ENCODE assay signal across 27 mouse cellular contexts in genomic region chr1:158238722-158239121, GRCm38 (mm10).
A peak's percentile ranks its signal among the peaks of the same experiment; 100 is the strongest.
DNase-seq lines count a peak whose midpoint lies in the region; ATAC-seq and TF ChIP-seq lines count a peak whose summit lies in the region.
"Had no signal": no experiment of that assay in that cellular context is flagged by ENCODE, and none has a peak within 500 bp of the region (broad histone marks: within the 10 kb centered on the region; RNA-seq: fewer than 3 reads in every experiment).

No protein-coding gene starts in this region.

- no peaks in the 10 kb centered on the region; the same call in 1 of the 2 replicates for H3K27me3 ChIP-seq in midbrain, embryonic 11.5 days (ENCODE audit: control insufficient read depth, insufficient read depth, low read length)
- H3K27me3 ChIP-seq in midbrain, embryonic 10.5 days (ENCODE audit: low read depth, poor library complexity, severe bottlenecking), result no peaks in the 10 kb centered on the region; the same call in 1 of the 2 replicates
- H3K27me3 ChIP-seq: embryonic facial prominence, embryonic 15.5 days; forebrain, embryonic 13.5 days; limb, embryonic 12.5 days; megakaryocyte, embryonic 14.5 days; neural tube, embryonic 13.5 days; stomach, embryonic 15.5 days had no signal

- no peaks in the 10 kb centered on the region for H3K4me1 ChIP-seq in midbrain, embryonic 11.5 days (ENCODE audit: control insufficient read depth, insufficient read depth, low read length)
- H3K4me1 ChIP-seq in midbrain, embryonic 10.5 days, result no peaks in the 10 kb centered on the region; the same call in 1 of the 2 replicates
- no peaks in the 10 kb centered on the region for H3K4me1 ChIP-seq in cortical plate, adult 2 months (ENCODE audit: control insufficient read depth, insufficient read depth, low read length)
- H3K4me1 ChIP-seq: embryonic facial prominence, embryonic 10.5 days; embryonic facial prominence, embryonic 15.5 days; forebrain, embryonic 13.5 days; limb, embryonic 12.5 days; neural tube, embryonic 13.5 days; stomach, embryonic 15.5 days had no signal

- no peak for TF ChIP-seq POLR2A in cortical plate, adult 2 months (IDR thresholded peaks at IDR 0.05; ENCODE audit: extremely low read depth, insufficient read depth, low read length)

- no peak for ATAC-seq in midbrain, embryonic 11.5 days (ENCODE audit: low FRiP score)
- no peak for ATAC-seq in monocyte, adult 5-6 weeks (replicated peaks; ENCODE audit: insufficient number of reproducible peaks, low FRiP score, low TSS enrichment, poor library complexity, severe bottlenecking)
- ATAC-seq: forebrain, embryonic 13.5 days; intestine, embryonic 16.5 days; midbrain, embryonic 16.5 days had no signal

- 0 out of 2 replicates have a peak, but pooled peaks have one; percentile 13 for TF ChIP-seq CTCF in cortical plate, adult 2 months (IDR thresholded peaks at IDR 0.05; ENCODE audit: extremely low read depth, insufficient read depth, low read length)

- no peak overlapping the region for H3K4me2 ChIP-seq in midbrain, embryonic 11.5 days
- H3K4me2 ChIP-seq: embryonic facial prominence, embryonic 15.5 days; forebrain, embryonic 13.5 days; limb, embryonic 12.5 days; neural tube, embryonic 13.5 days; stomach, embryonic 15.5 days had no signal

- DNase-seq in heart, adult 11 months, result peak; percentile 22
- no peak for DNase-seq in heart, adult 18-20 months
- DNase-seq in midbrain, embryonic 11.5 days (ENCODE audit: low spot score, missing footprints), result peak; percentile 33
- DNase-seq in midbrain, embryonic 10.5 days (ENCODE audit: low spot score), result no peak
- peak; percentile 56 for DNase-seq in retina, postnatal 1 day
- DNase-seq in frontal cortex, adult 2 months (ENCODE audit: extremely low spot score in 1 of 2, low spot score in 1 of 2), result no peak
- DNase-seq: adrenal gland, postnatal 14 days; B cell, adult 2 months; cerebellum, adult 9-11 months; gastrocnemius, adult 2 months; gastrocnemius, postnatal 36 days; kidney, adult 9 months; kidney, postnatal 10 days; lung, postnatal 36 days; right cerebral cortex, postnatal 14 days; thymus, postnatal 14 days had no signal

- H3K27ac ChIP-seq in midbrain, embryonic 11.5 days (ENCODE audit: low read depth, low read length), result no peak overlapping the region
- H3K27ac ChIP-seq in midbrain, embryonic 10.5 days (replicated peaks), result no peak overlapping the region
- H3K27ac ChIP-seq in cortical plate, adult 2 months (ENCODE audit: insufficient read depth, low read length), result no peak overlapping the region
- H3K27ac ChIP-seq: embryonic facial prominence, embryonic 10.5 days; embryonic facial prominence, embryonic 15.5 days; forebrain, embryonic 13.5 days; gastrocnemius, adult 2 months; limb, embryonic 12.5 days; neural tube, embryonic 13.5 days; stomach, embryonic 15.5 days had no signal

- H3K9me3 ChIP-seq in midbrain, embryonic 11.5 days (ENCODE audit: control insufficient read depth, low read length), result no peaks in the 10 kb centered on the region
- no peaks in the 10 kb centered on the region for H3K9me3 ChIP-seq in midbrain, embryonic 10.5 days (replicated peaks)
- H3K9me3 ChIP-seq: embryonic facial prominence, embryonic 10.5 days; embryonic facial prominence, embryonic 15.5 days; forebrain, embryonic 13.5 days; limb, embryonic 12.5 days; megakaryocyte, embryonic 14.5 days; neural tube, embryonic 13.5 days; stomach, embryonic 15.5 days had no signal

- no peak overlapping the region for H3K4me3 ChIP-seq in midbrain, embryonic 11.5 days (ENCODE audit: low read depth, low read length)
- no peak overlapping the region for H3K4me3 ChIP-seq in midbrain, embryonic 10.5 days
- H3K4me3 ChIP-seq in cortical plate, adult 2 months (ENCODE audit: insufficient read depth, low read length), result no peak overlapping the region
- H3K4me3 ChIP-seq: embryonic facial prominence, embryonic 10.5 days; embryonic facial prominence, embryonic 15.5 days; forebrain, embryonic 13.5 days; gastrocnemius, adult 2 months; limb, embryonic 12.5 days; neural tube, embryonic 13.5 days; stomach, embryonic 15.5 days had no signal

- WGBS in midbrain, embryonic 11.5 days, result 43% methylated on average over 4 of the region's 4 CpGs
- 53% methylated on average over 4 of the region's 4 CpGs for WGBS in midbrain, embryonic 10.5 days

- H3K9ac ChIP-seq in midbrain, embryonic 11.5 days (ENCODE audit: low read length), result no peak overlapping the region
- H3K9ac ChIP-seq: embryonic facial prominence, embryonic 15.5 days; forebrain, embryonic 13.5 days; limb, embryonic 12.5 days; neural tube, embryonic 13.5 days; stomach, embryonic 15.5 days had no signal

- H3K36me3 ChIP-seq in midbrain, embryonic 11.5 days (ENCODE audit: control insufficient read depth, insufficient read depth, low read length), result no peaks in the 10 kb centered on the region
- no peaks in the 10 kb centered on the region for H3K36me3 ChIP-seq in midbrain, embryonic 10.5 days
- H3K36me3 ChIP-seq: embryonic facial prominence, embryonic 10.5 days; embryonic facial prominence, embryonic 15.5 days; limb, embryonic 12.5 days; neural tube, embryonic 13.5 days; stomach, embryonic 15.5 days had no signal

Comparison
In these comparisons a context has a peak if more than half of its experiments do, and no peak if none do; other contexts are left out.
1. DNase-seq: peak in heart, adult 11 months (single experiment), midbrain, embryonic 11.5 days (single experiment) and retina, postnatal 1 day (single experiment); none in heart, adult 18-20 months (0 of 2), midbrain, embryonic 10.5 days (single experiment) and frontal cortex, adult 2 months (0 of 2).